Mouse (Mus musculus): ENCODE data around the gene Esam.

Gene Esam

GRCm38 (mm10) chr9:37527396-37528224, at the start of gene Esam:
Esam (plus strand) TSS chr9:37528078.
- DNase-seq, result peak; percentile 18 to 29

- no peak for DNase-seq
Observed at GRCm38 (mm10) chr9:37485146-37485545, 42.7 kb upstream of the Esam start.

DNA sequence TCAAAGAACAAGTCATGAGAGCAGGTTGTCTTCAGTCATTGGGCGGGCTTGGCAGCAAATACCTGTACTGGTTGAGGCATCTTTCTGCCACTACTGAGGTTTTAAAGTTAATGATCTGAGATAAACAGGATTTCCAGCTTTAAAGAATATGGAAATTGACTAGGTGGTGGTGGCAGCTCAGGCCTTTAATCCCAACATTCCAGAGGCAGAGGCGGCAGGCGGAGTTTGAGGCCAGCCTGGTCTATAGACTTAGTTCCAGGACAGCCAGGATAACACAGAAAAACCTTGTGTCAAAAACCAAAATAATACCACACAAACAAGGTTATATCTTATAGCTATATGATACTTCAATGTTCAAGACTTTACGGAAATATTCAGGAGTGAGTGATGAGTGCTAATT, 39.8 kb upstream of the Esam start:
- DNase-seq, result no peak

DNA sequence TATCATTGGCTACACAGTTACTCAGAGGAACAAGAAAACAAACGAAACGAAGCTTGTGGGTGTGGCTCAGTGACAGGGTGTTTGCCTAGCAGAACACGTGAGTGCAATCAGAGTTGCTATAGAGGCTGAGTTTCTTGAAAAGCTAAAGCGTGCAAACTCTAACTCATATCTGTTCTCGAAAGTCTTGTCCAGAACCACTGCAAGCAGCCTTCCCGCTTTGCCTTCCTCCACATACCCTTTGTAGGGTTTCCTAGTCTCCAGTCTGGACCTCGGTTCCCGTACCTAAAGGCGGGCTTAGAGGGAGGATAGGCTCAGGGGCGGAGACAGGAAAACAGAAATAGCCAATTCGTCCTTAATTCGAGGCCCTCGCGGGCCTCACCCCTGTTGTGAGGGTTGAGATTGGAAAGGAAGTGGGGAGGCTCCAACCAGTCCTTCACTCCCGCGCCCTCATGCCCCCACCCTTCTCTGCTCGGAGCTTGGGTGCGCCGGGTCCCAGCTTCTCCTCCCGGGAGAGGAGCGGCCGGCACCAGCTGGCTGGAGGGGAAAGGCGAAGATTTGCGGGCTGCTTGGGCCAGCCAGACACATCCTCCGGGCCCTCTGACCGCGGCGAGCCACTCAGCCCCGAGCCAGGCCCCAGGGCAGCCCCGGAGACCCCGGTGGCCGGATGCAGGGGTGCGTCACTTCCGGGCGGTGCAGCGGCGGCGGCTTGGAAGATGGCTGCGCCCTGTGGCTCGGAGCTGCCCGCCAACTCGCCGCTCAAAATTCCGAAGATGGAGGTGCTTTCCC, 39.1 kb upstream of the Esam start, which contains the start of gene Msantd2:
Msantd2 (plus strand) TSS at position 709 of the 786 bp plus-strand sequence.
- DNase-seq, result peak; percentile 93 to 95

DNA sequence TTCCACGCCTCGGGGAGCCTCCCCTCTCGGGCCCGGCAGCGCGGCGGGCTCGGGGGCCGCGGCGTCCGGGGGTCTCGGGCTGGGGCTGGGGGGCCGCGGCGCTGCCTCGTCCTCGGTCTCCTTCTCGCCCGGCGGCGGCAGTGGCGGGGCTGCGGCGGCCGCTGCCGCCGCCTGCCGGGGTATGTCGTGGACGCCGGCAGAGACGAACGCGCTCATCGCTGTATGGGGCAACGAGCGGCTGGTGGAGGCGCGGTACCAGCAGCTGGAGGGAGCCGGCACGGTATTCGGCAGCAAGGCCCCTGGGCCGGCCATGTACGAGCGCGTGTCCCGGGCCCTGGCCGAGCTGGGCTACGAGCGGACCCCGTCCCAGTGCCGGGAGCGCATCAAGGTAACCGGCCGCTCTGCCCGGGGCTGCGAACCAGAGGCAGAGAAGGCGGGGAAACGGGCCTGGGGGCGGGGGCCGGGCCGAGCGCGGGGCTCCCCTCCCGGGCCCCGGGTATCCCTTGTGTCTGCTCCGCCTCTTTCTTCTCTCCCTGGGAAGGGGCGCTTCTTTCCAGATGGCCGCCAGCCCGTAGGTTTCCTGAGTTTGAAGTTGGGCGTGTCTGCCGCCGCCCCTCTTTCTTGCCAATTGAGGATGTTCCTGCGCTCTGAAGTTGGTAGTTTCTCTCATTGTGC, 38.3 kb upstream of the Esam start:
- peak; percentile 49 to 52 for DNase-seq

DNA sequence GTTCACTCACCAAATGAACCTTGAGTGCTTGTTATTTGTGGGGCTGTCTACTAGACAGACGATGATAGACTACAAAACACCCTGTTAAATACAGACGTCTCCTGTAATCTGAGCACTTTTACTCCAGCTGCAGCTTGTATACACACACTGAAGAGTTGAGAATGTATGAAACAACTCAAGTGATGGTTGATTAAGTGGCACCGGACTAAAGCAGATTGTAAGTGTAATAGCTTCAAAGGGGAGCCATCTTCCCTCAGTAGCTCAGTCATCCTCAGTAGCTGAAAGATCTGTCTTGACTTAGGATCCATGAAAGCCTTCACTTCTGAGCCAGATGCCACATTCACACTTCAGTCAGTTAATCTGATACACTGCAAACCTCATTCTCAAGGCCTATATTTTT, 32.1 kb upstream of the Esam start:
- DNase-seq, result no peak

DNA sequence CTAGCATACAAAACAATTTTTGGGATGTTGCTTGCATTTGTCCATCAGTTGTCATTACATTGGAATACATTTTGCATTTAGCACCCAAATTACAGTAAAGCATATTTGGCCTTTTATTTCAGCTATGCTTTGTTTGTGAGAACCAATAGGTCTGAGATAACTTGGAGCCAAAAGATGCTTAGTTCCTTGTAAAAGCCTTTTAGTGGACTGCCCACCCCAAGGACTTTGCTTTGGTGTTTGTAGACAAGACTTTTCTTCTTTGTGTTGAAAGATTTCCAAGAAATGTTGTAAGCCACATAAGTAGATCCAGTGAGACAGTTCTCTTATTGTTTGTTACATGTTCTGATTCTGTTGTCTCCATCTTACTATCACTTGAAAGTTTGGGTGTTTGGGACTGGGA, 31.6 kb upstream of the Esam start:
- no peak for DNase-seq

GRCm38 (mm10) chr9:37500201-37500600, 27.7 kb upstream of the Esam start:
- no peak for DNase-seq

DNA sequence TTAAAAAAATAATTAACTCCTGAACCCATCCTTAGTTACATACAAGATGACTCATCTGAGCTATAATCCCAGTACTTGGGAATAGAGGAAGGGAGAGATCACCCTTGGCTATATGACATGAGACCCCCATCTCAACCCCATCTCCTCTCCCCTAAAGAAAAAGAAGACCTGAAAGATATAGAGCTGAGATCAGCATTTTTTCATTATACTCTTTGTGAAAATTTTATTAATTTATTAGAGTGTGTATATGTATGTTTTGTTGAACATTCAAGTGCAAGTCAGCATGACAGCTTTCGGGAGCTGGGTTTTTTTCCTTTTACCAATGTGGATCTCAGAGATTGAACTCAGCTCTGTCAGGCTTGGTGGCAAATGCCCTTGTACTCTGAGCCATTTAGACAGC, 26.7 kb upstream of the Esam start:
- no peak for DNase-seq

GRCm38 (mm10) chr9:37504348-37504747, 23.5 kb upstream of the Esam start:
- no peak for DNase-seq

DNA sequence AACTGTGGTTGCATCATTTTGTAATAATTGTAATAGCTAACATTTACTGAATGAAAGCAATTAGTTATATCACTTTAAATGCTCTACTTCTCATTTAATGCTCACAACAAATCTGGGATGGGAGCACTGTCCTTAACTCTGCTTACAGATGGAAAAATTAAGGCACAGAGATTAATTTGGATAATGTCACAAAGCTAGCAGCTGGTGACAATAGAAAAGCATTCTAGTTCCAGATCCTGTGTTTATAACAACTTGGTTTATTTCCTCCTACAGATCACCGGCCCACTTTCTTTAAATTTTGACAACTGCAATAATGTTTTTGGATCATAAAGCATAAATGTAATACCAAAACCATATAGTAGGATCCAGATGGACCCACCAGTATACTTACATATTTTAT, 21.9 kb upstream of the Esam start:
- DNase-seq, result no peak

- no peak for DNase-seq
Observed at GRCm38 (mm10) chr9:37512097-37512496, 15.8 kb upstream of the Esam start.

DNA sequence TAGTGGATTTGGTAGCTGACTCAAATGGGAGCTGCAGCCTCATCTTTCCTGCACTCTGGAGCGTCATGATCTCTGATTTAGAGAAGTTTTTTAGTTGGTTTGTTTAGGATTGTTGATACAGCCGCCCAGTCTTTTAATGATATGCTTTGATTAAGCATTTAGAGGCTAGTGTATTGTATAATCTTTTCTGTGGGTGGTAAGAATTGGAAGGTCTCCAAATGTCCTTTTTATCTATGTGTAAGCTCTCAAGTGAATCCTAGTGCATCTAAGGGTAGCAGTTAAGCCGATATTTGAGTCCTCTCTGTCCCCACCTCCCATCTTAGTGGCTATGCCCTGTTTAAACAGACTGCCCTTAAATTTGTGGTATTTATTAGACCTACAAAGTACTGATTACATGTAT, 13.4 kb upstream of the Esam start:
- DNase-seq, result no peak

- DNase-seq, result no peak
Observed at GRCm38 (mm10) chr9:37517467-37517866, 10.4 kb upstream of the Esam start.

DNA sequence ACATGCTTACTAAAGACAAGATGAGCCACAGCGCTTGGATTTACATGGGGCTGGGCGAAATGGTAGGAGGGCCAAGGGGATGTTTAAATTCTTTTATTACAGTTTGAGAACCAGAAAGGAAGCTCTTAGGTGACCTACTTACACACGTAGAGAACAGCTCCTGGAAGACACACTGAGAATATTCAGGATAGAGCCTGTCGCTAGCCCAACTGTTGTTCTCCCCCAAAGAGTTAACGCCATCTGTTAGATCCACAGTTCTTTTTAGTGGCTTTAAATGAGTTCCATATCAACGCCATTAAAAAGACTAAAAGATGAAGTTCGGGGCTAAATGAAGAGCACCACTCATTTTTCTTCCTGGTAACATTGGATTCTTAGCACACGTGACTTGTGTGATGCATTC, 8.9 kb upstream of the Esam start:
- no peak for DNase-seq

DNA sequence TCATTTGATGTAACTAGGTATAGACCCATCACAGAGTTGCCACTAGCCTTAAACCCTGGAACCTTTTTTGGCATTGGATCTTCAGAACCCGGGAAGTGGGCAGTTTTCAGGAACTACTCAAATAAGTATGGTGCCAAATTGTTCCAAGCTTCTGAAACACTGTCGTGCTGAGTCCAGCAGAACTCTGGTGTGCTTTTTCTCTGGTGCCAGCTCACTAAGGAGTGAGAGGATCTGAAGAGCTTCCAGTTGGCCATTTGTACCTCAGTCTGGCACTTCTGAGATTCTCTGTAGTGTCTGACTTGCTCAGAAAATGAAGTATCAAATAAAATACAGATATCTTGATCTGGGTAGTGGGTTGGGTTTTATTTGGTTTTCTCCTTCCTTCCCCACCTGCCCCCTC, 7.9 kb upstream of the Esam start:
- DNase-seq, result no peak

DNA sequence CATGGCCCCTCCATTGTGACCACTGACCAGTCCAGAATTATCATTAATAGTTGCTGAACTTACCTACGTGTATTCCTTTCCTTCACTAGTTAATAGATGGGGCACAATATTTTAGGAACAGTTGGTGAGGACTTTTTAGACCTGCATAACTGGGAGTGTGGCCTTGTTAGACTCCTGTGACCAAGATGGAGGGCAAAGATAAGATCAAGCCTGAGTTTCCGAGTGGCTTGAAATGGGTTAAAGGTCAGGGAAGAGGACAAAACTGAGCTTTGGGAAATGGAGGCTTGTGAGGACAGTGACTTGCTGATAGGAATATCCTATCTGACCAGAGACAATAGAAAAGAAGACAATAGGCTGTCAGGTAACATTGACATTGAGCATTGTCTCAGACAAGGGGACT, 2.4 kb upstream of the Esam start:
- no peak for DNase-seq

DNA sequence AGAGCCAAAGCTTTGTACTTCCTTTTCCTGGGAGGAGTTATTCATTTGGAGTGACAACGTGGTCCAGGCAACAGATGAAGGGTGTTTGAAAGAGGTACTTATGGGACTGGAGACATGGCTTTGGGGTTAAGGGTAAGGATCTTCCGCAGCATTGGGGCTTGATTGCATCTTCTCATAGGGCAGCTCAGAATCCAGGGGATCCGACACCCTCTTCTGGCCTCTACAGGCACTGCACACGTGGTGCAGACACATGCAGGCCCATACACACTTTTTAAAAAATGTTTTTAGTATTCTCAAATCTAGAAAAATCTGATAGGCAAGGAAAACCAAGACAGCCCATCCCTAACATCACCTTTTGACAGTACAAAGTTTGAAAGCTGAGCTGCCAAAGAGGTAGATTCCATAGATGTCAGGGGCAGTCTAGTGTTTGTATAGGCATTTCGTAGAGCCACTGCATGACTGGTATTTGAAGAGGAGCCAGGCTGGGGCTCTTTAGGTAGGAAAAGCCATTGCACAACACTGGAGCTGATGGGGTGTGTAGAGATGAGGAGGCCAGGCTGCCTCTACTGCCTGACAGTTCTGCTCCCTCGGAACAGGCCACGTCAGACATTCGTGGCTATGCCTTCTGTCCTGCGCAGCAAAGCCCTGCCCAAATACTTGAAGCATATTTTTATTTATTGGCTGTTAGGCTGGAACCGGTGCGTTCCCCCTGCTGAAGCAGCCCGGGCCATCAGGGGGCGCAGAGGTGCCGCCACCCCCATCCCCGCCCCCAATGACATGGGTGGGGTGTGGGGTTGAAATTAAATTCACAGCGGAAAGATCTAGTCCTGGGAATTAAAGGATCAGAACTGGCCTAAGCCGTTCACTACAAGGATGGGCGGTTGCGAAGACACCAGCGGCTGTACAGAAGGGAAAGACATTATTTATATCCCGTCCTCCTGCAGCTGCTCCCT, 1.2 kb upstream of the Esam start:
- DNase-seq, result peak; percentile 39 to 42

DNA sequence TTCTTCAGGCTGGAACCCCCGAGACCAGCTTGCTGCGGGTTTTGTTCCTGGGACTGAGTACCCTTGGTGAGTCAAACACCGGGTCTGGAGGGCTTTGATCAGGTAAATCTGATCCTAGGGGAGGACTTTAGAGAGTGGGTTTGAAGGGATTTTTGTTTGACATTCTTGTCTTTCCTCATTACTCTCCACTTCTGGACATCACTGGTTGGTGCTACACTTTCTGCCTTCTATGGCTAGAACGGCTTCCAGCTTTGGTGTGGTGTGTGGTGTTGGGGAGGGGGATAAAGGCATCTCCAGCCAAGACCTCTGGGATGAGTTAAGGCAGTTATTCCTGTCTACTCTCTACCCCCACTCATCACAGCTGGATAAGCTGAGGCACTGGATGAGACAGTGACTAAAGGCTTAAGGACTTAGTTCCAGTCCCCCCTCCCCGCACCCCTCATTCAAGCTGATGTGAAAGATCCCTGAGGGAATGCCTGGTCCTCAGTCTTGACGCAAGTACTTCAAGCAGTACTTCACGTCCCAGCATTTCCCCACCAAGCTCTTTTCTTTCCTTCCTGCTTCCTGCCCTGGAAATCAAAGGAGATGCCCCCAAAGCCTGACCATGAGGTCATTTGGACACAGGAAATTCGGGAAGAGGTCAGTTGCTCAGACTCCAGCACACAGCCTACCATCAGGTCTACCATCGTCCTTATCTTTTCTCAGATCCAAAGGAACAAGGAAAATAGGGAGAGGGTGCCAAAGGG, 520 bp downstream of the Esam start:
- DNase-seq, result no peak

- DNase-seq, result peak; percentile 60 to 67
Observed at GRCm38 (mm10) chr9:37530031-37530887, 2.4 kb downstream of the Esam start.

Data from B cell, adult 2 months (primary cell).